Mouse (Mus musculus) stomach, embryonic 14.5 days (tissue): ENCODE measurements around the gene N4bp3. TPM values are rescaled to one million over a fixed set of nuclear protein-coding genes. Genes with fewer than 3 reads are reported as not detected.

Experiments used
- ATAC-seq: fragments of 200-750 bp; cut with Nextera tagmentation; 2 replicates; pipeline ENCODE4 v1.8.0; 2017; ENCODE audit warnings: low read depth, moderate TSS enrichment; ENCODE audit not compliant: insufficient number of reproducible peaks, insufficient read depth, low FRiP score
- H3K27ac ChIP-seq: fragments of 300-500 bp; sonication (generic); 2 replicates; pipeline ENCODE4 v1.5.1; 2014; ENCODE audit warnings: mild to moderate bottlenecking, low read length, moderate library complexity, mixed read lengths
- H3K27me3 ChIP-seq: fragments of 300-500 bp; sonication (generic); 2 replicates; pipeline ENCODE4 v1.6.1; 2014; ENCODE audit warnings: low read length, control low read depth, mixed read lengths; ENCODE audit not compliant: control insufficient read depth, insufficient read depth
- H3K36me3 ChIP-seq: fragments of 300-500 bp; sonication (generic); 2 replicates; pipeline ENCODE4 v1.6.1; 2014; ENCODE audit warnings: mild to moderate bottlenecking, control low read depth, low read length, moderate library complexity, mixed read lengths; ENCODE audit not compliant: control insufficient read depth, insufficient read depth
- H3K4me1 ChIP-seq: fragments of 300-500 bp; sonication (generic); 2 replicates; pipeline ENCODE4 v1.6.1; 2014; ENCODE audit warnings: low read length, control low read depth, mixed read lengths; ENCODE audit not compliant: control insufficient read depth, insufficient read depth
- H3K4me2 ChIP-seq: fragments of 300-500 bp; sonication (generic); replicated peaks from 2 replicates; pipeline ENCODE4 v1.6.1; 2014; ENCODE audit warnings: low read depth, low read length, control low read depth
- H3K4me3 ChIP-seq: fragments of 300-500 bp; sonication (generic); 2 replicates; pipeline ENCODE4 v1.5.1; 2014; ENCODE audit warnings: low read depth, low read length, control low read depth
- H3K9ac ChIP-seq: fragments of 300-500 bp; sonication (generic); replicated peaks from 2 replicates; pipeline ENCODE4 v1.6.1; 2014; ENCODE audit warnings: low read depth, mild to moderate bottlenecking, control low read depth, low read length, moderate library complexity, mixed read lengths
- H3K9me3 ChIP-seq: fragments of 300-500 bp; sonication (generic); 2 replicates; pipeline ENCODE4 v1.6.1; 2016; ENCODE audit warnings: low read depth, low read length, control low read depth; ENCODE audit not compliant: control insufficient read depth
- WGBS: fragments of 180-500 bp; shearing (Covaris S2); extraction: QIAGEN DNeasy Blood & Tissue Kit; methylation state at CpG from one replicate; pipeline ENCODE4 v1.1.7; 2014; 5-methylcytosine and 5-hydroxymethylcytosine counted together
- polyA plus RNA-seq: library from polyadenylated mRNA; unstranded; fragments of >200 nt; fragmentation: Nextera tagmentation; extraction: Ambion mirVana; gene quantifications from 2 replicates; pipeline ENCODE4 v1.2.1, GENCODE M21; 2014

The N4bp3 gene
- polyA plus RNA-seq, 1 experiment from 2014 or later, result 12.7 TPM

DNA sequence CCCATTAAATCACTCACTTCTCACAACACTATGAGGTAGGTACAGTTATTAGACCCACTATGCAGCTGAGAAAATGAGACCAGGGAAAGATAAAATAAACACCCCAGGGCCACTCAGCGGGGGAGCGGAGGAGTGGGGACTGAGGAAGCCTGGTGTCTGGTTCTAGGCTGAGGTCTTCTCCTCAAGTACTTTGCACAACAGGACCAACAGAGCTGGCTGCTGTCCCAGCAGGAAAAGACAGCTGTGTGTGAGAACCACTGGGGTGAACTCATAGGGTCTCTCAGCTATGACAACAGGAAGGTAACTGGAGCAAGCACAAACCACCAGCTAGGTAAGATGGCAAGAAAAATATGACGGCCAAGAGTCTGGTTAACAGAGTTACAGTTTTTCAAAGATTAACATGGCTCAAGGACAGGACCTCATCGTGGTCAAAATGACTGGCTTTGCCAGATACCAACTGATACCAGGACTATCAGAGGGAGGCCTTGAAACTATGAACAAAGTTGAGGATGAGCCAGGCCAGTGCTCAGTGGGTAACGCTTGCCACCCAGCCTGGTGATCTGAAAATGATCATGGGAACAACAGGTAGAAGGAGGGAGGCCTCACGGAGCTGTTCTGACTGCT, 18.4 kb downstream of the N4bp3 start:
- H3K27ac ChIP-seq, result no peak overlapping the region

GRCm38 (mm10) chr11:51629651-51630314, 20.9 kb downstream of the N4bp3 start:
- Histone ChIP-seq H3K27me3 (no peaks in the 10 kb centered on the region), H3K36me3 (peaks cover 11% of the 10 kb centered on the region), H3K9ac (no peak overlapping the region), H3K27ac (no peak overlapping the region), H3K9me3 (no peaks in the 10 kb centered on the region), H3K4me2 (no peak overlapping the region), H3K4me1 (peaks cover 2% of the 10 kb centered on the region; the same call in 1 of the 2 replicates), H3K4me3 (no peak overlapping the region)
- WGBS, result 78% methylated on average over 15 of the region's 15 CpGs
- no peak for ATAC-seq

More for the DNA sequence above, 18.4 kb downstream of the N4bp3 start:
- ATAC-seq, result no peak
- Histone ChIP-seq H3K36me3 (peaks cover 3% of the 10 kb centered on the region; the same call in 1 of the 2 replicates), H3K27me3 (no peaks in the 10 kb centered on the region), H3K9me3 (no peaks in the 10 kb centered on the region), H3K4me2 (no peak overlapping the region), H3K4me3 (no peak overlapping the region), H3K9ac (no peak overlapping the region), H3K4me1 (peaks cover 10% of the 10 kb centered on the region; the same call in 1 of the 2 replicates)
- WGBS, result 89% methylated on average over 6 of the region's 6 CpGs

DNA sequence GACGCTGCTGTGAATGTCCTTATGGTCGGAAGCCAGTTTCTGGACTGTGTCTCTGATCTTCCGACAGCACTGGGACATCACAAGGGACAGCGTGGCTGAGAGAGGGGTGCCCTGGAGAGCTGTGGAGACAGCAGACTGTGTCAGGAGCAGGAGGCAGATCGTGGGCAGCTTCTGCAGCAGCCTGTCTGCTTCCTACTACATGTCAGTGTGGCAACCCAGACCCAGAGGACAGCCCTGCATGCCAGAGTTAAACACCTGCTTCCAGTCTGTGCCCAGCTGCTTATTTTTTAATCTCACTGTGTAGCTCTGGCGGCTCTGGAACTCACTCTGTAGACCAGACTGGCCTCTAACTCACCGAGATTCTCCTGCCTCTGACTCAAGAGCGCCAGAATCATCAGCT, 22.7 kb downstream of the N4bp3 start:
- Histone ChIP-seq H3K4me2 (no peak overlapping the region), H3K27me3 (no peaks in the 10 kb centered on the region), H3K9ac (no peak overlapping the region), H3K27ac (no peak overlapping the region), H3K36me3 (peaks cover 25% of the 10 kb centered on the region), H3K4me3 (no peak overlapping the region), H3K9me3 (no peaks in the 10 kb centered on the region), H3K4me1 (no peaks in the 10 kb centered on the region)
- no peak for ATAC-seq
- WGBS, result 87% methylated on average over 8 of the region's 8 CpGs

- Histone ChIP-seq H3K4me1 (no peaks in the 10 kb centered on the region), H3K9me3 (no peaks in the 10 kb centered on the region), H3K9ac (no peak overlapping the region), H3K27me3 (no peaks in the 10 kb centered on the region), H3K36me3 (peaks cover 28% of the 10 kb centered on the region), H3K4me3 (no peak overlapping the region), H3K27ac (no peak overlapping the region), H3K4me2 (no peak overlapping the region)
- 95% methylated on average over 9 of the region's 9 CpGs for WGBS
- no peak for ATAC-seq
Observed at GRCm38 (mm10) chr11:51627425-51627824, 23.2 kb downstream of the N4bp3 start.

- peaks cover 36% of the 10 kb centered on the region for H3K36me3 ChIP-seq
- no peak overlapping the region for H3K9ac ChIP-seq
- no peaks in the 10 kb centered on the region for H3K27me3 ChIP-seq
Observed at GRCm38 (mm10) chr11:51625187-51625820, 25.3 kb downstream of the N4bp3 start.

DNA sequence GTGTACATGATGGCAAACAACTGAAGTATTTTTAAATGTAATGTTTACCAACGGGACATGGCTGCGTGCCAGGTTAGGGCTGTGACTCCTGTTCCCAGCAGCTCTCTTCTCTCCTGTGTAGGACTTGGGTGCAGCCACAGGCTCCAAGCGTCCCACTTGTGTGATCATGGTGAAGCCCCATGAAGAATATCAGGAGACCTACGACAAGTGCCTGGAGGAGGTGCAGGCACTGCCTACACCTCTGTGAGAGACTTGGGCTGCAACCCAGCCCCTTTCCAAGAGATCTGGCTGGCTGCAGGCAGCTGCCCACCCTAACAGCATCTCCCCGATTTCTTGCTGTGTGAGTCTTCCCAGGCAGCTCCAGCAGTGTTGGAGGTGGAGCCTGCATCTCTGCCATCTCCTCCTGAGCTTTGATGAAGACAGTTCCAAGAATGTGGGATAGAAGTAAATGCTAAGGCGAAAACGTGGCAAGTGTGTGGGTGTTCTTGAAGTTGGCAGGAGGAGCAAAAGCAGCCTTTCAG, 27.6 kb downstream of the N4bp3 start:
- H3K27me3 ChIP-seq, result no peaks in the 10 kb centered on the region
- H3K36me3 ChIP-seq, result peaks cover 36% of the 10 kb centered on the region
- WGBS, result 82% methylated on average over 7 of the region's 7 CpGs
- H3K9me3 ChIP-seq, result no peaks in the 10 kb centered on the region
- no peak overlapping the region for H3K27ac ChIP-seq
- ATAC-seq, result no peak
- no peak overlapping the region for H3K4me3 ChIP-seq
- H3K4me2 ChIP-seq, result no peak overlapping the region
- peaks cover 6% of the 10 kb centered on the region; the same call in 1 of the 2 replicates for H3K4me1 ChIP-seq
- no peak overlapping the region for H3K9ac ChIP-seq

More at GRCm38 (mm10) chr11:51625187-51625820, 25.3 kb downstream of the N4bp3 start:
- H3K4me3 ChIP-seq, result no peak overlapping the region
- ATAC-seq, result no peak
- no peak overlapping the region for H3K27ac ChIP-seq
- no peaks in the 10 kb centered on the region for H3K9me3 ChIP-seq
- H3K4me2 ChIP-seq, result no peak overlapping the region
- peaks cover 6% of the 10 kb centered on the region; the same call in 1 of the 2 replicates for H3K4me1 ChIP-seq
- WGBS, result 78% methylated on average over 5 of the region's 5 CpGs

GRCm38 (mm10) chr11:51621776-51622175, 28.9 kb downstream of the N4bp3 start:
- 92% methylated on average over 2 of the region's 2 CpGs for WGBS
- Histone ChIP-seq H3K27ac (no peak overlapping the region), H3K9ac (no peak overlapping the region), H3K4me2 (no peak overlapping the region), H3K4me1 (peaks cover 6% of the 10 kb centered on the region; the same call in 1 of the 2 replicates), H3K4me3 (no peak overlapping the region), H3K27me3 (no peaks in the 10 kb centered on the region), H3K36me3 (peaks cover 32% of the 10 kb centered on the region), H3K9me3 (no peaks in the 10 kb centered on the region)
- ATAC-seq, result no peak

DNA sequence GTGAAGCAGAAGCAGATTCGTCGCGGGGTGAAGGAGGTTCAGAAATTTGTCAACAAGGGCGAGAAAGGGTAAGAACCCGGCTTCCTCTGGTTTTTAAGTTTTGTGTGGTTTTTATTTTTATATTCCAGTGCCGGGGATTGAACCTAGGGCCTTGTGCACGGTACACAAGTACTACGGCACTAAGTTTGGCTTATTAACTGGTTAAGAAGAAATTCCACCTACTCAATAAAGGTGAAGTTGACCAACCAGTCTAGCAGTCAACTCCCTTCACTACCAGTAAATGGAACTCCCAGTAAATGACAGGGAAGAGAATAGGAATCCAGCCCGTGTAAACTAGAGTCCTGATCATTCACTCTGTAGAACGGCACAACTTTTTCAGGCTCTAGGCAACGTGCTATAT, 30.6 kb downstream of the N4bp3 start:
- peak overlapping the region; percentile 52; the same call in 1 of the 2 replicates for H3K27ac ChIP-seq

More for the DNA sequence above, 30.6 kb downstream of the N4bp3 start:
- Histone ChIP-seq H3K36me3 (peaks cover 28% of the 10 kb centered on the region), H3K9me3 (no peaks in the 10 kb centered on the region), H3K9ac (peak overlapping the region; percentile 78), H3K27me3 (no peaks in the 10 kb centered on the region), H3K4me1 (peaks cover 13% of the 10 kb centered on the region; the same call in 1 of the 2 replicates), H3K4me3 (peak overlapping the region; percentile 90), H3K4me2 (peak overlapping the region; percentile 78)
- under 1% methylated on average over 11 of the region's 11 CpGs for WGBS
- ATAC-seq, result no peak
